Mouse (Mus musculus) ES-Bruce4 (cell line): ENCODE data around the gene Oosp2. TPM values are rescaled to one million over a fixed set of nuclear protein-coding genes. Genes with fewer than 3 reads are reported as not detected.

ENCODE experiments used
- H3K27ac ChIP-seq: 2 replicates; pipeline ENCODE4 v1.5.1; 2012; ENCODE audit warnings: low read length, inconsistent platforms; ENCODE audit not compliant: insufficient read depth
- H3K27me3 ChIP-seq: 2 replicates; pipeline ENCODE4 v1.6.1; 2012; ENCODE audit warnings: mild to moderate bottlenecking, low read length, inconsistent platforms; ENCODE audit not compliant: control insufficient read depth, poor library complexity, insufficient read depth, severe bottlenecking
- H3K36me3 ChIP-seq: 2 replicates; pipeline ENCODE4 v1.6.1; 2012; ENCODE audit warnings: inconsistent platforms, mild to moderate bottlenecking, low read length, moderate library complexity; ENCODE audit not compliant: control insufficient read depth, poor library complexity, insufficient read depth, severe bottlenecking
- H3K4me1 ChIP-seq: one replicate; pipeline ENCODE4 v1.8.1; 2011; ENCODE audit warnings: low read length; ENCODE audit not compliant: control insufficient read depth, insufficient read depth
- H3K4me3 ChIP-seq: 2 replicates; pipeline ENCODE4 v1.5.1; 2011; ENCODE audit warnings: low read depth, mild to moderate bottlenecking, low read length
- H3K9ac ChIP-seq: 2 replicates; pipeline ENCODE4 v1.6.1; 2012; ENCODE audit warnings: low read depth, mild to moderate bottlenecking, inconsistent platforms; ENCODE audit not compliant: poor library complexity, severe bottlenecking
- H3K9me3 ChIP-seq: replicated peaks from 2 replicates; pipeline ENCODE4 v1.6.1; 2012; ENCODE audit warnings: mild to moderate bottlenecking, low read length, inconsistent platforms; ENCODE audit not compliant: control insufficient read depth, poor library complexity, insufficient read depth, severe bottlenecking
- CTCF ChIP-seq: IDR thresholded peaks from one replicate; pipeline ENCODE4 v1.8.1; 2011; ENCODE audit warnings: low read depth, low read length
- EP300 ChIP-seq: IDR thresholded peaks from 2 replicates; pipeline ENCODE4 v1.6.1; 2011; ENCODE audit warnings: low read depth, low read length; ENCODE audit not compliant: insufficient read depth
- POLR2A ChIP-seq: IDR thresholded peaks from one replicate; pipeline ENCODE4 v1.8.1; 2011; ENCODE audit warnings: low read length; ENCODE audit not compliant: insufficient read depth
- polyA plus RNA-seq: library from polyadenylated mRNA; stranded (reverse); fragments of >200 nt; gene quantifications from 2 replicates; pipeline ENCODE4 v1.2.4, GENCODE M21; 2011; ENCODE audit warnings: low read depth; ENCODE audit not compliant: missing spikeins, insufficient read depth, insufficient read length

Gene Oosp2
- not detected in 2 replicates for polyA plus RNA-seq

GRCm38 (mm10) chr19:11660459-11660858 is at the start of gene Oosp2:
TSS of gene Oosp2 (minus strand) at chr19:11660559.
- TF ChIP-seq CTCF (no peak), POLR2A (no peak), EP300 (no peak)

GRCm38 (mm10) chr19:11698342-11698741 is 38.0 kb upstream of the Oosp2 start:
- Histone ChIP-seq H3K27ac (no peak overlapping the region), H3K9ac (no peak overlapping the region), H3K36me3 (no peaks in the 10 kb centered on the region), H3K9me3 (no peaks in the 10 kb centered on the region), H3K4me3 (no peak overlapping the region), H3K4me1 (no peaks in the 10 kb centered on the region), H3K27me3 (no peaks in the 10 kb centered on the region)
- TF ChIP-seq CTCF (no peak), EP300 (no peak), POLR2A (no peak)

More at GRCm38 (mm10) chr19:11660459-11660858, at the start of gene Oosp2:
- Histone ChIP-seq H3K27me3 (no peaks in the 10 kb centered on the region), H3K9me3 (no peaks in the 10 kb centered on the region), H3K9ac (no peak within 1 kb of the TSS), H3K36me3 (no peaks in the 10 kb centered on the region), H3K4me3 (no peak within 1 kb of the TSS), H3K27ac (no peak within 1 kb of the TSS), H3K4me1 (no peaks in the 10 kb centered on the region)

GRCm38 (mm10) chr19:11696755-11697154 is 36.4 kb upstream of the Oosp2 start, which contains the start of gene Oosp3:
TSS of gene Oosp3 (plus strand) at chr19:11697055.
- Histone ChIP-seq H3K4me1 (no peaks in the 10 kb centered on the region), H3K27me3 (no peaks in the 10 kb centered on the region), H3K36me3 (no peaks in the 10 kb centered on the region), H3K27ac (no peak within 1 kb of the TSS), H3K4me3 (no peak within 1 kb of the TSS), H3K9me3 (no peaks in the 10 kb centered on the region), H3K9ac (no peak within 1 kb of the TSS)
- TF ChIP-seq CTCF (no peak), EP300 (no peak), POLR2A (no peak)

GRCm38 (mm10) chr19:11691454-11691853 is 31.1 kb upstream of the Oosp2 start:
- TF ChIP-seq EP300 = no peak
- TF ChIP-seq POLR2A = no peak
- TF ChIP-seq CTCF = no peak
- Histone ChIP-seq H3K27me3 (no peaks in the 10 kb centered on the region), H3K9me3 (no peaks in the 10 kb centered on the region), H3K9ac (no peak overlapping the region), H3K4me3 (no peak overlapping the region), H3K36me3 (no peaks in the 10 kb centered on the region), H3K4me1 (no peaks in the 10 kb centered on the region), H3K27ac (no peak overlapping the region)

- TF ChIP-seq POLR2A = no peak
- no peaks in the 10 kb centered on the region for H3K4me1 ChIP-seq
- no peak within 1 kb of the TSS for H3K27ac ChIP-seq
- H3K9ac ChIP-seq = no peak within 1 kb of the TSS
- no peak within 1 kb of the TSS for H3K4me3 ChIP-seq
- no peaks in the 10 kb centered on the region for H3K9me3 ChIP-seq
- H3K27me3 ChIP-seq = no peaks in the 10 kb centered on the region
- no peaks in the 10 kb centered on the region for H3K36me3 ChIP-seq
Observed at GRCm38 (mm10) chr19:11690839-11691238, 30.5 kb upstream of the Oosp2 start, which contains the start of gene Oosp1. TSS of gene Oosp1 (minus strand) at chr19:11691150.

GRCm38 (mm10) chr19:11661562-11661961 is 1.2 kb upstream of the Oosp2 start:
- Histone ChIP-seq H3K27ac (no peak overlapping the region), H3K9ac (no peak overlapping the region), H3K4me1 (no peaks in the 10 kb centered on the region), H3K27me3 (no peaks in the 10 kb centered on the region), H3K36me3 (no peaks in the 10 kb centered on the region), H3K9me3 (no peaks in the 10 kb centered on the region), H3K4me3 (no peak overlapping the region)
- no peak for TF ChIP-seq POLR2A
